Mouse (Mus musculus): ENCODE results near the gene Pacsin3.

DNA sequence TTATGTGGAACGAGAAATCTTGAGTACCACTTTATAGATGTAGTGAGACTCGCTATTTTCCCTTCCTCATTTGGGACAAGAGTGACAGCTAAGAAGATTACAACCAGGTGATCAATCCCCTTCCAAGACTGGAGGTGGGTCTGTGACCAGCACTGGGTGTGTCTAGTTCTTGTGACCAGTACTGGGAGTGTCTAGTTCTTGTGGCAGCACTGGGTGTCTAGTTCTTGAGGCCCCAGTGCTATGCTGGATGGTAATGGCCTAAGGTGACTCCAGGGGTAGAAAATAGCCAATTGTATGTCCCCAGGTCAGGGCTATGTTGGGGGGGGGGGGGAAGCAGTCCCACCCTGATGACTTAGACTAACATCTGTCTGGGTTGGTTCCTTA lies 23.6 kb downstream of the Pacsin3 start:
- no peak for TF ChIP-seq CTCF (IDR thresholded peaks at IDR 0.05 in 2 of 3, conservative IDR thresholded peaks at IDR 0.05 in 1 of 3; ENCODE audit: control insufficient read depth in 1 of 3, insufficient read depth in 1 of 3, low read depth in 2 of 3, low read length in 3 of 3, poor library complexity in 1 of 3, severe bottlenecking in 1 of 3)
- no peak for TF ChIP-seq SIN3A (IDR thresholded peaks at IDR 0.05; ENCODE audit: low read length)
- no peak for TF ChIP-seq POLR2A (IDR thresholded peaks at IDR 0.05; ENCODE audit: control insufficient read depth in 1 of 2, insufficient read depth in 1 of 2, low read depth in 1 of 2, low read length in 2 of 2, poor library complexity in 1 of 2)
- TF ChIP-seq UBTF (IDR thresholded peaks at IDR 0.05; ENCODE audit: borderline replicate concordance, insufficient read depth, low read depth, low read length), result no peak
- TF ChIP-seq MYC (IDR thresholded peaks at IDR 0.05; ENCODE audit: low read depth, low read length), result no peak
- TF ChIP-seq MAFK (IDR thresholded peaks at IDR 0.05; ENCODE audit: borderline replicate concordance, low read depth, low read length), result no peak
- TF ChIP-seq MAX (IDR thresholded peaks at IDR 0.05; ENCODE audit: low read length), result no peak
